Mouse (Mus musculus) left cerebral cortex, adult 8-10 months (tissue): ENCODE data around the gene Tcirg1. TPM values are rescaled to one million over a fixed set of nuclear protein-coding genes. Genes with fewer than 3 reads are reported as not detected.

Experiments
- DNase-seq, 2 experiments: peaks; one replicate each; pipeline ENCODE4 v3.0.0; 2022; ENCODE audit warnings: low spot score in 2 of 2
- total RNA-seq, 4 experiments: library from RNA; stranded (reverse); gene quantifications; 2 replicates each; pipeline ENCODE4 v1.2.4; 2022

Tcirg1 gene
- total RNA-seq, 4 experiments from 2014 or later = 14.9 to 26.1 (median 21.5) TPM

GRCm38 (mm10) chr19:3898952-3899351 lies 8.0 kb downstream of the Tcirg1 start:
- DNase-seq = no peak

GRCm38 (mm10) chr19:3897557-3897956 lies 9.4 kb downstream of the Tcirg1 start:
- no peak for DNase-seq

DNA sequence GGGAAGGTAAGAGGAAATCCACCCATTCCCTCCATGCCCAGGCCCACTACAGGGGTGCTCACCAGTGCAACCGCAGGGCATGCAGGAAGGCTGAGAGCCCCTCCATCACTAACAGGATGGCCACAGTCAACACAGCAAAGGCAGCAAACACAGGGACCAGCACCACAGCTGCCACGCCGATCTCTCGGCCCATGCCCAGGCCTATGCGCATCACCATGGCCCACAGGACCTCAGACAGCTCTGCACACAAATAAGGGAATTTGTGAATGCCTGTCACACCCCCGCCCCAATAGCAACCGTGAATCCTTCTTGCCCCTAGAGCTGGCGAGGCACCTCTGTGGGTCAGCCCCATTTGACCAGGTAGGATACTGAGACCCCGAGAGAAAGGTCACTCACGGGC lies 10.7 kb downstream of the Tcirg1 start:
- no peak for DNase-seq

DNA sequence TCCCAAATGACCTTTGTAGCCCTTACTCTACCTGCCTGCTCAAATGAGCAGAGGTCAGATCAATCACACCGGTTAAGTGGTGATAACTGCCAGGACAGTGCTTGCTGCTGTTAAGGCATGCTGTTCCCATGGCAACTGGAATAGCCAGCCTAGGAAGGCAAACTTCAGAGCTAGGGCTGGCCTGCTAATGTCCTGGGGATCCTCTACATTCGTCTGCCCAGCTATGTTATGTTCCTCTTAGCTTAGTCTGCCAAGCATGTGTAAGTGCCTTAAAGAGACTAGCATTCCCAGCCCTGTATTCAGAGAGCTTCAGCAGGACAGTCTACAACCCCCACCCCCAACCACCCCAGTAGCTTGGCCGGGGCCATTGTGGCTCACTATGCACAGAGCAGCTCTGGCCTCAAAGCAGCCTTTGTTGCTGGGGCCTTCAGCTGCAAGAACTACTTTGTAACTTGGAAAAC lies 11.7 kb downstream of the Tcirg1 start:
- no peak for DNase-seq

DNA sequence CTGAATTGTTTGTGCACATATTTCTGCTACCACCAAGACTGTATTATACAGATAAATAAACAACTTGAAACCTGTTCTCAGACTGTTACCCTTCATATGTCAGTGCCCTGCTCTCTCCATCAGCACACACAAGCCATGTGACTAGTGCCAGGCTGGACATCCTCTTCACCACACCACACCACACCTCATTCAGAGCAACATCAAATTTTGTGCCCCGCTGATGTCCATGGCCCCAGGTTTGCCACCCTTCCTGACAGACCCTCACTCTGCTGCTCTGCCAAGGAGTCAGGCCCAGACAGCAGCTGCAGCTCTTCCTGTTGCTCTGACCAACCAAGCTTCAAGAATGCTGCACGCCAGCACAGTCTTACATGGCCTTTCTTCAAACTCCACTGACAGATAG lies 12.6 kb downstream of the Tcirg1 start:
- DNase-seq = no peak

DNA sequence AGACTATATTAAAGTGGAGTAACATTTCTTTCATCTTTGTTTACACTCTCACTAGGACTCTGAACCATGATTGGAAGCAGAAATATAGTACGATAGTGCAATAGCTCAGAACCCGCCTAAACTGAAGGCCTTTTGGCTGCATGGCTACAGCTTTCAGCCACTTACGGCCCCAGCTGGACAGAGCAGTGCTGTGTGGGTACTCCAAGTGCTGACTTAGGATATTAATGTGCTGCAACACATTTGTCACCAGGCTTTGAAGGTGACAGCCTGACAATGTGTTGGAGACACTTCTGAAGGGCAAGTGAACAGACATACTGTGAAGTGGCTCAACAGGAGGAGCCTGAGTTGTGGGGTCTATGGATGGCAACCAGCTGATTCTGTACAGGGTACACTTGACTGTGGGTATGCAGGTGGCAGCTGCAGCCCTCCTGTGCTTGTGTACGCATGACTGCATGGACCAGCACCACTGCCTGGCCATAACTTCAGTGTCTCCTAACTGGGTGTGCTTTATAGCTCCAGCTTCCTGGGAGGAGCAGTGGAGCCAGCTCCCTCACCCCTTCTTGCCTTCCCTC lies 13.3 kb downstream of the Tcirg1 start:
- DNase-seq = no peak

- DNase-seq = no peak
These were observed 16.8 kb downstream of the Tcirg1 start for GRCm38 (mm10) chr19:3890181-3890580.

DNA sequence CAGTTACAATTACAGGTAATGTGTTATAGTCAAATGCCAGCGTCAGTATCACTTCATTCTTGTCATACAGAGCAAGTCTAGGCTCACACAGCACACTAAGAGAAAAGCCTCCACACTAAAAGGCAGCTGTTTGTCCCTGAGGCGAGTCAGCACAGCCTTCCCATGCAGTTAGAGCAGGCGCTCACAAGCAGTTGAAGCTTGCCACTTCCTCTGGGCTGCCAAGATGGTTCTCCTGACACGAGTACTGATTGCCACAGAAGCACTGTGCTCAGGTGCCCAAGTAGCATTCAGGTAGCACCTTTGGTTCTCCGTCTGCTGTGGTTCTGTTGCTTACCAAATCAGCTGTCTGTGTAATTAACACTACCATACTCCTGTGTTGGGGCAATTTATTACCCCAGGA lies 17.8 kb downstream of the Tcirg1 start:
- no peak for DNase-seq

- no peak for DNase-seq
These were observed 22.5 kb downstream of the Tcirg1 start for GRCm38 (mm10) chr19:3884325-3884990.

- no peak for DNase-seq
These were observed 24.7 kb downstream of the Tcirg1 start for GRCm38 (mm10) chr19:3882214-3882613.

DNA sequence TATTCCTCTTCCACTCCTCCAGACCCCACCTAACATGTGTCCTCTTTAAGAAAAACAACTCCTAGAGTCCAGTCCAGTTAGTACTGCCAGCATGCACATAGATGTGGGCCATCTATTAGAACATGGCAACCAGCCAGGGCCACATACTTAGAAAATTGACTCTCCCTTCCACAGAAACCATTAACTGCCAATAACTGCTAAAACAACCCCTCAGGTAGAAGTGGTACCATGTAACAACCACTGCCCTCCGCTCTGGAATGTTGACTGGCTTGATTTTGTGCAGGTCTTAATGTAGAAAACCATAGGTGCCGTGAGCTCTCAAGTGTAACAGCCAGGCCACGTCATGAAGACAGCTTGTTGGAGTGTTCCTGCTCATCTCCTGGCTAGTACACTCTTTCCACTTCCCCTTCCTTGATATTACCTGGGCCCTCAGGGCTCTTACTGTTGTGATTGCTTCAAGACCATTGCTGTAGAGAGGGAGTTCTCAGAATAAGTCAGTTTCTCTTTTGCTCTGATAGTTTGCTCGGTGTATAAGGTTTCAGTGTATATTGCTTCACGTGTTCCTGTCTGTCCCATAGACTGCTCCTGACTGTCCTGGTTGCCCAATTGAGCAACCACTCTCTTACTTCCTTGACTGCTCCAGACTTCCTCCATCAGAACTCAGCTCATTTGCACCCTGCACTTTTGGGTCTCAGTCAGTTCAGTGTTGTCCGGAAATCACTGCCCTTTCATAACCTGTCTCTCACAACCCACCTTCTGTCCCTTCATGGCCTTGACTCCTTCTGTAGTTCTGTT lies 26.7 kb downstream of the Tcirg1 start:
- no peak for DNase-seq

DNA sequence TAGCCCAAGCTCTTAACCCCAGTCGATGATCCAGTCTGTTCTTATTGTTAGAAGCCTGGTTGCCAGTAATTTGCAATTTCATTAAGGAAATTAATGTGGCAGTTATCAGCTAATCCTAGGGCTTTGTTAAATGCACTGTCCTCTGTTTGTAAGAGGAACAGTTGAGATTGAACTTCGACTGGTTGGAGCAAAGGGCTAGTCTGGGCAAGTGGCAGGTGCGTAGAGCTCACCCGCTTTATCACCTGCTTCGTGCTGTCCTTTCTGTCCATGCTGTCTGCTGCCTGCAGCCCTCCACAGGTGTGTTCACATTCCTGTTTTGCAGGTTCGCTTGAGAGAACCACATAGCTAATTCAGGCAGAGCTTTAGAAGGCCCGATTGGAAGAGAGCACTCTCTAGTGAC lies 31.9 kb downstream of the Tcirg1 start:
- no peak for DNase-seq

- no peak for DNase-seq
These were observed 34.6 kb downstream of the Tcirg1 start for GRCm38 (mm10) chr19:3872373-3872772.

DNA sequence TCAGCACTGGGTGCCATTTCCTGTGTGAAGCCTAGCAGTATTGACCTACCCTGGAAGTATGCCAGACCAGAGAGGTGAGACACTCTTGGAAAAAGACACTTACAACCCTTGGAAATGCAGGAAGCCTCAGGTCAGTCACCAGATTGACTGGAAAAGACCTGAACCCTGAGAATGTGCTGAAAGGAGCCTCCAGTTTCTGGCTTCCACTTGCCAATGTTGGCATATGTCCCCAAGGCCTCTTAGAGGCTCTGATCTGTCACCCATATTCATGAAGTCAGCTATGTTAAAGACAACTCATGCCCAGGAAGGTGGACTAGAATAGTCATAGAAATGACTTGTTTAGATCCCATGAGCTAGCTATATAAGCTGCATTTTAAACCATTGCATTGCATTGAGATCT lies 35.5 kb downstream of the Tcirg1 start:
- DNase-seq = no peak

DNA sequence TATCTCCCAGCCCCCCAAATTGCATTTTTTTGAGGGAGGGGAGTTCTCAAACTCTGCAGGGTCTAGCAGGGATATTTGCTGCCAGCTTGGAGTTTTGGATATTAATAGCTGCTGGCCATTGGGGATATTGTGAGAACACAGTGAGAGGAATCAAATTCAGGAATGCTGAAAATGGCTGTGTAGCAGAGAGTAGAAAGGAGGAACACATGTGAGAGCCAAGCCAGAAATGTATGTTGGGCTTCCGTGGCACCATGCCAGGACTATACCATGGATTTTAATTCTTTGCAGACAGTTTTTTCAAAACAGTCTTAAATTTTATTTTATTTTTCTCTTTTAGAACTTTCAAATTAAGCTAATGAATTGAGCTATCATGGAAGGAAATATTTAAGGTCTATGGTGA lies 38.6 kb downstream of the Tcirg1 start:
- no peak for DNase-seq

GRCm38 (mm10) chr19:3864960-3865359 lies 42.0 kb downstream of the Tcirg1 start:
- DNase-seq = no peak

- no peak for DNase-seq
These were observed 44.2 kb downstream of the Tcirg1 start for GRCm38 (mm10) chr19:3862713-3863112.

DNA sequence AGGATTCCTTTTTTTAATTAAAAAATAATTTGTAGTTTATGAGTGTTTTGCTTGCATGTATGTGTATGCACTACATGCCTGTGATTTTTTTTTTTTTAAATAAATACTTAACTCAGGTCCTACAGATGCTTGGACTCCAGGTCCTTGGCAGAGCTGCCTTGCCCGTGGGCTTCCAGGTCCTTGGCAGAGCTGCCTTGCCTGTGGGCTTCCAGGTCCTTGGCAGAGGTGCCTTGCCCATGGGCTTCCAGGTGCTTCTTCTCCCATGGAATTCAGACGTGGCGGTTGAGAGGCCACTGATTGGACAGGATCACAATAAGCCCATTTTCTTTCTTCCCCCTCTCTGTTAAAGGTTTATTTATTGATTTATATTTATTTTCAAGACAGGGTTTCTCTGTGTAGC lies 49.7 kb downstream of the Tcirg1 start:
- no peak for DNase-seq

DNA sequence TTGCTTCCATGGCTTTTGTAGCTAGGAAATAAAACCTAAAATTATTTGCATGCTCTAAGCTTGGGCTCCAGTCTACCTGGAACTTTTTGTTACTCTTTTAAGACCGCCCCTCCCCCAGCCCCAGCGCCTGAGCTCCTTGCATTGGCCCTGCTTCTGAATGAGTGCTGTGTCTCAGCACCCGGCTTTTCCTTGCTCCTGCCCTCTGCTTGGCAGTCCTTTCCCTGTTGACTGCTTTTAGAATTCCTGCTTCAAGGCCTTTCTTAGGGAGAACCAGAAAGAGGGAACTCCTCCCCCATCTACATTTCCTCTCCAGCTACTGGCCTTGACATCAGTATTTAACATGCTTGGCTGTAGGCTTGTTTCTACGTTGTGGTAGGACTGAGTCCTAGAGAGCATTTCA lies 51.3 kb downstream of the Tcirg1 start:
- peak in 1 of 2 experiments; percentile 27 for DNase-seq

DNA sequence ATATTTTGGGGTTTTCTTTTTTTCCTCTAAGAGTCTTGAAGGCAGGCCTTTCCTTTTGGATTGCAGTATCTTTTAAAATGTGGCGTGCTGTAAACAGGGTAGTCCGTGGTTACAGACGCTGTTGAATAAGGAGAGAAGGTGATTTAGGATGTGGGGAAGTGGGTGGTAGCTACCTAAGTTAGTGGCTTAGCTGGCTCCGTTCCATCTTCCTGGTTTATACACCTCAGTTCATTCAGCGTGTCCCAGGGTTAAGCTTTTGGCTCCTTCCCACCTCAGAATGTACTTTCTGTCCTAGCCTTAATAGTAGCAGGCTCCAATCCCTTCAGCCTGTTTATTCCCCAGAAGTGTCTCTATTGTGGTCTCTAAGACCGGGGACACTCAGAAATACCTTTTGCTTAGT lies 51.8 kb downstream of the Tcirg1 start:
- no peak for DNase-seq

DNA sequence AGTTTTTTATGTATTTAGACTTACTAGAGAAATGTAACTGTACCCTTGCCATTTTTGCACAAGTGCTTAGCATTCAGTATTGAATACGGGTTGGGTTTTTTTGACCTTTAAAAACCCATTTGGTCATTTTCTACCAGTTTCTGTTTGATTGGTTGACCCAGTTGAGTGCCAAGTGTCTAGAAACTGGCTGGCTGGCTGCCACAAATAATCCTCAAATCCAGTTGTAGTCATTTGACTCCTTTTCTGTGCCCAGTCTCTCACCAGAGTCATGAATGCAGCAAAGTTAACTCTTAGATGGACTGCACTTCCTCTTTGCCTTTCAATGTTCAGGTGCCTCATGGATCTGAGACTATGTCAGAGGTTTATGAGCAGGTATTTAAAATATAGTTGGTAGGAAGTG lies 53.0 kb downstream of the Tcirg1 start:
- DNase-seq = no peak

DNA sequence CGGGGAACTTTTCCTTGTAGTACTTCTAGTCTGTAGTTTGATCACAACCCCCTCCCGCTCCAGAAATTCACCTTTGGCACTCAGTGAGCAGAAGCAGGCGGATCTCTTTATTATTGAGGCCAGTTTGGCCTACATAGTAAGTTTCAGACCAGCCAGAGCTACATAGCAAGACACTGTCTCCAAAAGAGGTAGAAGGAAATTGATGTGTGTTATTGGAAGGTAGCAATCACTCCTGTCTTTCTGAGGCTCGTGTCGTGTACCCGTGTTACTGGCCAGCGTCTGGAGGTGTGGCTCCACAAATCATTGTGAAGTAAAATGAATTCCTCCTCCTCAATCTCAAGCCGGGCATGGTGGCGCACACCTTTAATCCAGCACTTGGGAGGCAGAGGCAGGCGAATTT lies 53.8 kb downstream of the Tcirg1 start:
- no peak for DNase-seq
